Mouse (Mus musculus): Measurements from ENCODE around the gene Ttc39a.

DNA sequence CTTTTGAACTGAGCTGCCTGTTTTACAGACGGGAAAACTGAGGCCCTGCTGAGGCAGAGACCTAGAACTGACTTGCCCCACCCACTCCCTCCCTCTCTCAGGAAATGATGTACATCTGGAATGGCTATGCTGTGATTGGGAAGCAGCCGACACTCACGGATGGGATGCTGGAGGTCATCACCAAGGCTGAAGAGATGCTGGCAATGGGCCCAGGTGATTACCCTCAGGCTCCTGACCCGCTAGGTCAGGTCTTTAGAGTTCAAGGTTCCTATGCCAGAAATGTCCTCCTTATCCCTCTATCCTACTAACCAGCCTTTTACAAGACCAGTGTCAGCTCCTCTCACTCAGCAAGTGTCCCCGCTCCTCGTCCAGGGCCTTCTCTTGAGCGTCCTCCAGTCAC lies 35.7 kb downstream of the Ttc39a start:
- TF ChIP-seq POLR2A (IDR thresholded peaks at IDR 0.05; ENCODE audit: low read depth, low read length) (no peak), CTCF (conservative IDR thresholded peaks at IDR 0.05; ENCODE audit: insufficient read depth, insufficient read length, low read depth, low read length) (no peak)
